Mouse (Mus musculus) layer of hippocampus, postnatal 14 days (tissue): Measurements from ENCODE around the gene Zfp747. TPM values are rescaled to one million over a fixed set of nuclear protein-coding genes. Genes with fewer than 3 reads are reported as not detected.

ENCODE experiments used
- DNase-seq, 2 experiments: peaks; one replicate each; pipeline ENCODE4 v3.0.0; 2021 to 2022; ENCODE audit warnings: low spot score in 2 of 2, mixed read lengths in 1 of 2
- total RNA-seq, 2 experiments: library from RNA; stranded (reverse); gene quantifications; 2 replicates each; pipeline ENCODE4 v1.2.3; 2021

Zfp747 gene
- total RNA-seq, 2 experiments from 2014 or later: 5.3 to 6.0 TPM

DNA sequence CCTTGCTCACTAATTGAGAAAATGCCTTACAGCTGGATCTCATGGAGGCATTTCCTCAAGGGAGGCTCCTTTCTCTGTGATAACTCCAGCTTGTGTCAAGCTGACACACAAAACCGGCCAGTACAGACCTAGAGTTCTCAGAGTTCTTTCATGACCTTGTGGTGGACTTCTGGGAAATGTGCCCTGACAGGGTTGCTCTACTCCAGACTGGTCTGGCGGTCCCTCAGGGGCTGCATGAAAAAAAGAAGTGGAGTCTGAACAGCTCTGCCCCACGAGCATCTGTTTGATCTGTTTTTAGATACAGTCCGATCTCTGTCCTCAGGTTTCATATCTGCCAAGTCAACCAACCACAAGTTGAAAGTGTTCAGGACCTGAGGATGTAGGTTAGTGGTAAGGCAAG lies 38.2 kb downstream of the Zfp747 start:
- no peak for DNase-seq

- no peak for DNase-seq
Observed at GRCm38 (mm10) chr7:127335604-127336003, 40.2 kb downstream of the Zfp747 start.

DNA sequence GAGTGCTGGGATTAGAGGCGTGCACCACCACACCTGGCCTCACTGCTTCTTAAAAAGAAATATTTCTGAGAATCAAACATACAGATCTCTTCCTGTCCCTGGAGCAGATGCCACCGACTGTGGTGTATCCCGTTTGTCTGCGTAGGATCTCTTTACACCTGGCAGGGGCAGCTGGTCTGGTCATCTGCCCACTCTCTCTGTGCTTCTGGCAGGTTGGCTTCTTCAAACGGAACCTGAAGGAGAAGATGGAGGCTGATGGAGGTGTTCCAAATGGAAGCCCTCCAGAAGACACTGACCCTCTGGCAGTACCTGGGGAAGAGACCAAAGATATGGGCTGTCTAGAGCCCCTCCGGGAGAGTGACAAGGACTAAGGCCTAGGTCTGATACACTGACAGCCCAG lies 42.6 kb downstream of the Zfp747 start:
- no peak for DNase-seq

- DNase-seq: peak; percentile 48 to 79
Observed at GRCm38 (mm10) chr7:127326685-127327084, 49.2 kb downstream of the Zfp747 start.

DNA sequence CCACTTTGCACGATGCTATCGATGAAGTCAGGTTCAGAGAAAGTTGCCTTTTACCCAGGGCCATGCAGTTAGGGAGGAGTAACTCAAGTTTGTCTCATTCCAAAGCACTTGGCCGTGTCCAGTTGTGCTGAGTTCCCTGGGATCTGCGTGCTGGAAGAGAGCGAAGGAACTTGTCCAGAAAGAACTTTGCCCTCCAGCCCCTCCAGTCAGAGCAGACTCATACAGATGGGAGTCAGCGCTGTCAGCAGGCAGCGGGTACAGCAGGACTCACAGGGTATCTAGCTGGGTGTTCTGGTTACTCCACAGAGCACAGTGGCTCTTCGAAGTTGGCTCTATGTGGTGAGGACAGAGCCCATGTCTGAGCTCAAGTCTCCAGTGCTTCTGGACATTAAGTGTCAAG lies 50.3 kb downstream of the Zfp747 start:
- DNase-seq: no peak

DNA sequence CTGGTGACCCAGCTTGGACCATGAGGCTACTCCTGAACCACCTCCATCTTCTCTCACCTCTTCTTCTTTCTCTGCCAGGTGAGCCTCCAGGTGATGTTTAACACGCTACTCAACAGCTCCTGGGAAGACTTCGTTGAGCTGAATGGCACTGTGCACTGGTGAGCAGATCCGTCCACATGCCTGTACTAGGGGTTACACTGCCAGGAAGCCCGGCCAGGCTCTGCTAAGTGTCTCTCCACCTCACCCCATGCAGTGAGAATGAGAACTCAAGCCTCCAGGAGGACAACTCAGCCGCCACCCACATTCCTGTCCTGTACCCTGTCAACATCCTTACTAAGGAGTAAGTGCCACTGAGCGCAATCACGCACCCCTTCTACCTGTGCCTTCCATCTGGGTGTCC lies 50.9 kb downstream of the Zfp747 start:
- DNase-seq: no peak

Other genes starting within 250 kb of the Zfp747 start
- under 1 TPM; 0.65 to 0.95 TPM for gene Spn, start 238.2 kb downstream of the Zfp747 start, total RNA-seq
- gene Cd2bp2, start 180.0 kb downstream of the Zfp747 start, total RNA-seq: 10 to 100 TPM; 75.1 to 77.0 TPM
- gene Tbc1d10b, start 167.6 kb downstream of the Zfp747 start, total RNA-seq: 10 to 100 TPM; 93.6 to 97.3 TPM
- gene Mylpf, start 167.2 kb downstream of the Zfp747 start, total RNA-seq: 1 to 10 TPM; 1.0 to 1.5 TPM
- gene Zfp553, start 143.0 kb downstream of the Zfp747 start, total RNA-seq: 10 to 100 TPM; 17.8 to 18.1 TPM
- gene Sept1, start 142.9 kb downstream of the Zfp747 start, total RNA-seq: 1 to 10 TPM; 6.9 to 8.6 TPM
- 10 to 100 TPM; 55.5 to 57.2 TPM for gene Zfp771, start 131.8 kb downstream of the Zfp747 start, total RNA-seq
- 10 to 100 TPM; 27.9 to 31.1 TPM for gene Dctpp1, start 115.3 kb downstream of the Zfp747 start, total RNA-seq
- 10 to 100 TPM; 47.4 to 50.6 TPM for gene Sephs2, start 102.0 kb downstream of the Zfp747 start, total RNA-seq
- gene Itgal, start 79.8 kb downstream of the Zfp747 start, total RNA-seq: under 1 TPM; 0.32 to 0.57 TPM
- 10 to 100 TPM; 12.4 to 12.8 TPM for gene Zfp768, start 30.5 kb downstream of the Zfp747 start, total RNA-seq
- 1 to 10 TPM; 2.7 to 3.2 TPM for gene 9130019O22Rik, start 11.1 kb upstream of the Zfp747 start, total RNA-seq
- gene E430018J23Rik, start 17.6 kb upstream of the Zfp747 start, total RNA-seq: 1 to 10 TPM; 6.1 to 7.4 TPM
- 1 to 10 TPM; 3.4 to 4.2 TPM for gene Zfp764, start 30.8 kb upstream of the Zfp747 start, total RNA-seq
- gene Zfp688, start 46.0 kb upstream of the Zfp747 start, total RNA-seq: 10 to 100 TPM; 10.6 to 10.7 TPM
- 1 to 10 TPM; 7.3 to 8.1 TPM for gene Zfp689, start 73.1 kb upstream of the Zfp747 start, total RNA-seq
- gene Prr14, start 83.6 kb upstream of the Zfp747 start, total RNA-seq: 10 to 100 TPM; 29.4 to 31.3 TPM
- 10 to 100 TPM; 62.9 to 66.8 TPM for gene Fbrs, start 103.1 kb upstream of the Zfp747 start, total RNA-seq
- 100 to 1,000 TPM; 104 to 115 TPM for gene Srcap, start 135.9 kb upstream of the Zfp747 start, total RNA-seq
- gene Gm42715, start 143.5 kb upstream of the Zfp747 start, total RNA-seq: 10 to 100 TPM in 1 of 2 experiments, 1 to 10 TPM in 1; 9.8 to 11.0 TPM
- gene Tmem265, start 185.3 kb upstream of the Zfp747 start, total RNA-seq: 1 to 10 TPM in 1 of 2 experiments, under 1 TPM in 1; 0.94 to 2.2 TPM
- 10 to 100 TPM; 79.5 to 83.7 TPM for gene Phkg2, start 197.3 kb upstream of the Zfp747 start, total RNA-seq
- 10 to 100 TPM in 1 of 2 experiments, 1 to 10 TPM in 1; 9.3 to 12.4 TPM for gene Ccdc189, start 212.5 kb upstream of the Zfp747 start, total RNA-seq
- gene Rnf40, start 212.7 kb upstream of the Zfp747 start, total RNA-seq: 10 to 100 TPM; 69.9 to 72.1 TPM
- gene Zfp629, start 239.7 kb upstream of the Zfp747 start, total RNA-seq: 10 to 100 TPM; 21.3 to 22.6 TPM